Mouse (Mus musculus) gastrocnemius, postnatal 25 days (tissue): Measurements from ENCODE around the gene Gm45208. TPM values are rescaled to one million over a fixed set of nuclear protein-coding genes. Genes with fewer than 3 reads are reported as not detected.
A peak's percentile ranks its signal among the peaks of the same experiment; 100 is the strongest.
"Not testable (repeated sequence)": the region's sequence is repeated elsewhere in the genome, so short reads cannot be mapped to it uniquely, and the experiment has no call there.

Experiments
- DNase-seq: peaks from one replicate; pipeline ENCODE4 v3.0.0; 2022
- long read RNA-seq, 2 experiments: library from polyadenylated mRNA; stranded (forward); transcript quantifications; one replicate each; pipeline ENCODE4 v2.0.0; 2021
- total RNA-seq, 2 experiments: library from RNA; stranded (reverse); gene quantifications; 1 replicate in 1 of 2; 2 replicates in 1 of 2; pipeline ENCODE4 v1.2.3; 2021

Gm45208 gene
- not detected for total RNA-seq
- long read RNA-seq, experiment 1, partial matches to known transcripts, result 0 of 4 reads
- long read RNA-seq, experiment 1, other reads (novel, unspliced or antisense), result 4 of 4 reads
- long read RNA-seq, experiment 2, partial matches to known transcripts, result 0 of 6 reads
- long read RNA-seq, experiment 2, other reads (novel, unspliced or antisense), result 6 of 6 reads

DNA sequence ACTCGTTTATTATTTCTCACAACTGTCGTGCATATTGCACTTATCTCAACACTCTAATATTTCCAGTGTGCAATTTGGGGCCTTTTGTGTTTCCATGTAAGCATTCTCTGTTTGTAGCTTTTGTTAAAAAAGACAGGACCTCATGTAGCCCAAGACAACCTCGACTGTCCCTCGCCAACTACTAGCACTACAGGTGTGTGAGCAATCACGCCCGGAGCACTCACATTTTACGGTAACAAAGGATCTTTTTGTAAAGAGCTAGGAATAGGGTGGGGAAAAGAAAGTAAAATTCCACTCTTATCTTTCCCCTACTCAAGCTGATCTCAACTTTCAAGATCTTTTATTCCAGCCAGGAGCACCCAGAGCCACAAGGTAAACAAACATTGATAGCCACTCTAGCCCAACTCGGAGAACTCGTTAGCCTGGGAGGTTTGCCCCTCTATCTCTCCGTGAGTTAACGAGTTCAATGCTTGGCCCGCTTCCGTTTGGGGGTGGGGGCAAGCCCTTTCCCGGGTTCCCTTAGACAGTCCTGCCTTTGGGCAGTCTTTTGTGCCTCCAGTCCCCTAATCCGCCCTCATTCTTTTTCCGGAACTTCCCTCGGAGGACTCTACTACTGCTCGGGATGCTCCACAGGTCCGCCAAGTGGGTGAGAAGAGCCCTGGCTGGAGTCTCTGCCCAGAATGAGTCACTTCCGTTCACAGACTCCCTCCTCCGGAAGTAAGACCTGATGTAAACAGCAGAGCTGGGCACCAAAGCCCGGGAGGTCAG lies at the start of gene Gm45208:
Gm45208 (plus strand) TSS at position 732 of the 768 bp plus-strand sequence.
- DNase-seq, result peak; percentile 67

DNA sequence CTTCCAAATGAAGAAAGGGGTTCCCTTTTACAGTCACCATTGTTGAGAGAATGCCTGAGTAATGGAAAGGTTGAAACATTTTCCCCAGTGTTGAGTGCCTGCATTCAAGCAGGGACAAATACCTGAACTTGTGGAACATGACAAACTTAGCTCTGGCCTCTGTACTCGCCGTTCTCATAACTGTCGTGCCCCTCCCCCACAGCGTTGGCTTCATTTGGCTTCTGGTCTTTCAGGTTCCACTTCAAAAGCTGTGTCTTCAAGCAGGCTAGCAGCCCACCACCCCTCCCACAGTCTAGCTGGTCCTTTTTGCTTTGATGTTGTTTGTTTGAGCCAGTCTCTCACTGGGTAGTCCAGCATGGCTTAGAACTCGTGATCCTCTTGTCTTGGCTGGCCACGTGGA lies 49.3 kb upstream of the Gm45208 start:
- DNase-seq, result no peak

DNA sequence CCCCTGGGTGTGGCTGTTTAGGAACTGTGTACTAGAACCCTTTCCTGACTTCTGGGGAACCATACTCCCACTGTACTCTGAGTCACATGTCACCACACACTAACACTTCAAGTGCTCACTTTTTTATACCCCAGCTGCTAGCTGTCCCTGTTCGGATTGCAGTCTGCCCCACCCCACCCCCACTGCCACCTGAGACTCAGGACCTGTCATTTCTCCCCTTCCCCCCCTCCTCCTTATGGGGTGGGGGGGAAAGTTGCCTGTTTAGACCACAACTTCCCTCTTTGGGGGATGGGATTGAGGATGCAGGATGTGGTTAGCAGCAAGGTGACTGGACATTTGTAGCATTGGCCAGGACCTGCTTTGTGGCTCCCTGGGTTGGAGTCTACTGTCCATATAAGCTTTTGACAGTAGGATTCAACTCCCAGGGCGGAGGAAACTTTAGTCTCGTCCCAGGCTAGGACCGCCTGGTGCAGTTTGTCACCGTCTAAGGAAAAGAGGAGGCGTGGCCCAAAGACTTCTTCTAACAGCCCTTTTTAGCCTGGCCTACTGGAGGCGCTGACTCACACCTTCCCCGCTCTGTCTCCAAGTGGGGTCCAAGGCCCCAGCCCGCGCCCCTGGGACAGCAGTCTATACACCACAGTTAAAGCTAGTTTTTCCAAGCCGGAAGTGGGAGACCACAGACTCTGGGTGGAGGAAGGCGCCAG lies 48.3 kb upstream of the Gm45208 start:
- DNase-seq, result peak; percentile 26

GRCm38 (mm10) chrX:7674284-7675000 lies 47.6 kb upstream of the Gm45208 start:
- no peak for DNase-seq

GRCm38 (mm10) chrX:7675001-7675380 lies 47.1 kb upstream of the Gm45208 start:
- DNase-seq, result no peak

DNA sequence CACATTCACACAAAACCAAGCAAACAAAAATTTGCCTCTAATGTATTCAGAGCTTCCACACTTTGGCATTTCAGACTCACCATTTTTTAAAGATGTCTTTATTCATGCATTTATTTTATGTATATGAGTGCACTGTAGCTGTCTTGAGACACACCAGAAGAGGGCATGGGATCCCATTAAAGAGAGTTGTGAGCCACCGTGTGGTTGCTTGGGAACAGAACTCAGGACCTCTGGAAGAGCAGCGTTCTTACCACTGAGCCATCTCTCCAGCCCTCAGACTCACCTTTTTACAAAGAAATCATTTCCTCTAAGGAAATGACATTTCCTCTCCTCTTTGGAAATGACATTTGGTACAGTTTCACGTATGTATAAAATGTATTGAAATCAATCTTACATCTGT lies 43.1 kb upstream of the Gm45208 start:
- DNase-seq, result no peak

DNA sequence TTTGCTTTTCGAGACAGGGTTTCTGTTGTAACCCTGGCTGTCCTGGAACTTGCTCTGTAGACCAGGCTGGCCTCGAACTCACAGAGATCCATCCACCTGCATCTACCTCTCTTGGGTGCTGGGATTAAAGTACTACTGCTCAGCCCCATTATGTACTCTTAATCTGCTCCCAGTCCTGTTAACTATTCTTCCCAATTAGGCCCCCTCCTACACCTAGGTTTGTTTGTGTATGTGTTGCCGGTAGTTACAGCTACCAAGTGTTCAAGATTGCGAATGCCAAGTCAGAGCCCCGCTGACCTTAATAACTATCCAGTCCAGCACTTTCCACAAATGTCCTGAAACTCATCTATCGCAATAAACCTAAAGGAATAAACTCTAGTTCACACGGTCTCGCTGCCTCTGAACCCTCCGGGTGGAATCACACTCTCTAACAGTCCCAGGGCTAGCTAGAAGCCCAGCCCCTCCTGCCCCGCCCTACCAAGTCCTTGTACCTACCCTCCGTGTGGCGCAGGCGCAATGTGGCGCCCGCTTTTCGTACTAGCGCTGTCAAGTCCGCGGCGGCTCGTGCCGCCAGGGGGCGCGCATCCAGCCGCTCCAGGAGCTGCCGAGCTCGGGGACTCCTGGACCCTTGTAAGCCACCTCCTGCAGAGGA lies 42.5 kb upstream of the Gm45208 start:
- DNase-seq, result peak; percentile 87

DNA sequence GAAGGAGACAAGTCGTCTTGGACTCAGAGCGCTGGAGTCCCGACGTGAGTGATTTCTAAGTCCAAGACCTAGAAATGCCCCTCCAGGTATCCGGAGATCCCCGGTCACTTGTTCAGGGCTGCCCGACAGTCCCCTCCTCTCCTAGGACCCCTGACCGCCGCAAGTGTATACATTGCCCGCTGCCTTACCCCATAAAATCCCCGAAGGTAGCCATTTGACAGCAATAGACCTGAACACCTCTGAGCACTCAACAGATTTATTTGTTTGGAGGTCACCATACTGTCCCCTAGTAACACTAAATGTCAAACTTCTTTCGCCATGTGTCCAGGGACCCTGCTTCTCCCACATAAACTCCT lies 42.0 kb upstream of the Gm45208 start:
- DNase-seq, result no peak

DNA sequence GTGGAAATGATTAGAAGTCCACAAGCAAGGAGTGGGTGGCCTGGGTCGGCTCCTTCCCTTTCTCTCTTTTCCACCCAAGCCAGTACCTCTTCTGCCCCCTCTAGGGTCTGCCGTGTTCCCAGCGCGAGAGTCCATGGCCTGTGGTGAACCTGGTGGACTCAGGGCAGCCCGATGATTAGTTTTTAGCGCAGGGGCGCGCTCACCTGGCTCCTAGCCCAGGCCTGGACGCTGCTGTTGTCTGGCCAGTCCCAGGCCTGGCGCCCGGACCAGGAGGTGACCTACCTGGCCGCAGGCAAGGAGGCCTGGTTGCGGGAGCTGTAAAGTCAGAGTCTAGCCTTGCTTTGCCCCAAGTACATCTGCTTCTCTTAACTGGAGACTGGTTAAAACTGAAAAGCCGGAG lies 41.2 kb upstream of the Gm45208 start, which contains the start of gene Magix:
Magix (minus strand) TSS at position 388 of the 400 bp plus-strand sequence.
- DNase-seq, result peak; percentile 41

DNA sequence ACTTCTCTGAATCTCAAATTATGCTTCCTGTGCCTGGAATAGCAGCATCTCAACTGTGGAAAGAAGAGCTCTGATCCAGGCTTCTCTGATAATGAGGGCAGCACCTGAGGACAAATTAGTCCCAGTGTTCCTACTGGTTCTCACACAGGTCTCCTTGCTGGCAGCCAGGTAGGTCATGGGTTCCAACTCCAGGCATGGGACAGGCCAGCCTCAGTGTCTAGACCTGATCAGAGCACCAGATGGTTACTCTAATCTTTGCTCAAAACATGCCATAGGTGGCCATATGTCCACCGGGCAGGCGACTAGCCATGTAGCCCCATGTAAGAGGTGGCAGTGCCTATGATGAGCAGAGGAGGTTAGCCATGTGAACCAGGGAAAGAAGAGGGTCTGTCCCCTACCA lies 33.7 kb upstream of the Gm45208 start:
- DNase-seq, result no peak

DNA sequence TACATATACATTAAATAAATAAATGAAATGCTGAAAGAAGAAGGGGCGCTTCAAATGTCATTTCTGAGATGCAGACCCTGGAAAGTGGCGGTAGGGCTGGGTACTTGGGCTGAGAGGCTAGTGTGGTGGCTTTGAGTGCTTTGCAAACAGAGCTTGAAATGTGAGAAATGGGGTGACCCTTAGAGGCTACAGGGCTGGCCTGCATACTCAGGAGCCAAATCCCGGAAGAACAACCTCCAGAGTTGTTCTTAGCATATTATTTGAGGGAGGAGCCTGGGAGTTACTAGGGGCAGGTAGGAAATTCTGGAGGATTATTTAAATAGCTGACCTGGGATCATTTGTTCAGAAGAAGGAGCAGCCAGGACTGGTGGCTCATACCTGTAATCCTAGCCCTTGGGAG lies 31.6 kb upstream of the Gm45208 start:
- DNase-seq, result no peak

DNA sequence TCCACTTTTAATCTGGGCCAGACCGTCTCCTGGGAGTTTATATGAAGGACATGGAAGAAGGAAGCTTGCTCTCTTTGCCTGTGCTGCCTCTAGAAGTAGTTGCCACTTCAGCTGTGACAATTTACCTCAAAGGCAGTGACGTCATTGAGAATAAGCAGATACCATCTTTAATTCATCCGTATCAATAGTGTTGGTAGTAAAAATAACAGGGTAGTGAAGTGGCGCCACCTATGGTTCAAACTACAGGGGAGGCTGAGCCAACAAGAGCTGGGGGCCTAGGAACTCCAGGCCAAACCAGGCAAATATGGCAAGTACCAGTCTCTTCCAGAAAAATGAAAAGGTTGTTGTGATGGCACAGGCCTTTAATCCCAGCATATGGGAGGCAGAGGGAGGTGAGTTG lies 29.2 kb upstream of the Gm45208 start:
- no peak for DNase-seq

DNA sequence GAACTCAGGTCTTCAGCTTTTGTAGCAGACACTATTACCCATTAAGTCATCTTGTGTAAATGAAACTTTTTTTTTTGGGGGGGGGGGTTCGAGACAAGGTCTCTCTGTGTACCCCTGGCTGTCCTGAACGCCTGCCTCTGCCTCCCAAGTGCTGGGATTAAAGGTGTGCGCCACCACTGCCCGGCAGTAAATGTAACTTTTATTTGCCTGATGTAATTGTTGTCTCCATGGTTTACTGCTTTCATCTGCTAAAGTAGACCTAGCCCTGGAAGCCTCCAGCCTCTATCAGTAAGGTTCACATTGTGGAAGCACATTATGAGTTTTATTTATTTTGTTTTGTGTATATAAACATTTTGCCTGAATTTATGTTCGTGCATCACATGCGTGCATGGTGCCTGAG lies 25.5 kb upstream of the Gm45208 start:
- DNase-seq, result no peak

DNA sequence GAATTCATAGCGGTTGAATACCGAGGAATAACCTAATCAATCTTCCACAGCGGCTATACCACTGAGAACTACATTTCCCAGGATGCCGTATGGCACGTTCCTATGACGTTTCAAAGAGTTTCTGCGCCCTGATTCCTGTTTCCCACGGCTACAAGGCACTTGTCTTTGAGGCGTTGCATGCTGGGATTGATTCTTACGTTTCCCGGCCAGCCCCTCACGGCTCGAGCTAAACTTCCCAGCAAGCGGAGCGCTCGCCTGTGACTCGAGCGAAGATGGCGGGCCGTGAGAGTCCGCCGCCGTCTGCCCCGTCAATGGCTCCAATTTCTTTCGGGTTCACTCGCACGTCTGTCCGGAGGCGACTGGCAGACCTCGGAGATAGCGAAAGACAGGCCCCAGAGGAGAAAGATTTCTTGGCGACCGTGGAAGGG lies 25.1 kb upstream of the Gm45208 start, which contains the start of gene Gpkow:
Gpkow (plus strand) TSS at position 178 of the 428 bp plus-strand sequence.
- DNase-seq, result peak; percentile 83

DNA sequence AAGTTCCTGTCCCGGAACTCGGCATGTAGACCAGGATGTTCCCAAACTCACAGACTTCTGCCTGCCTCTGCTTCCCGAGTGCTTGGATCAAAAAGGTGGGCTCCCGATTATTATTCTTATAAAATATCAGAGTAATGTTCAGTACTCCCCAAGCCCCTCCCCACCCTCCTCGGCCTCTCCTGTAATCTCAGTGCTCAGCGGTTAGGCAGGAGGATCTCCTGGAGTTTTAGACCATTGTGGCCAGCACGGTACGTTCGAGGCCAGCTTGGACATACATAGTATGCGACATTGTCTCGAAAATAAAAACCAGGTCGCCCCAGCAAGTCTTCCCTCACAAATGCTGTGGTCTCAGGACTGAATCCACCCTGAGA lies 8.3 kb upstream of the Gm45208 start:
- DNase-seq, result not testable (repeated sequence)

DNA sequence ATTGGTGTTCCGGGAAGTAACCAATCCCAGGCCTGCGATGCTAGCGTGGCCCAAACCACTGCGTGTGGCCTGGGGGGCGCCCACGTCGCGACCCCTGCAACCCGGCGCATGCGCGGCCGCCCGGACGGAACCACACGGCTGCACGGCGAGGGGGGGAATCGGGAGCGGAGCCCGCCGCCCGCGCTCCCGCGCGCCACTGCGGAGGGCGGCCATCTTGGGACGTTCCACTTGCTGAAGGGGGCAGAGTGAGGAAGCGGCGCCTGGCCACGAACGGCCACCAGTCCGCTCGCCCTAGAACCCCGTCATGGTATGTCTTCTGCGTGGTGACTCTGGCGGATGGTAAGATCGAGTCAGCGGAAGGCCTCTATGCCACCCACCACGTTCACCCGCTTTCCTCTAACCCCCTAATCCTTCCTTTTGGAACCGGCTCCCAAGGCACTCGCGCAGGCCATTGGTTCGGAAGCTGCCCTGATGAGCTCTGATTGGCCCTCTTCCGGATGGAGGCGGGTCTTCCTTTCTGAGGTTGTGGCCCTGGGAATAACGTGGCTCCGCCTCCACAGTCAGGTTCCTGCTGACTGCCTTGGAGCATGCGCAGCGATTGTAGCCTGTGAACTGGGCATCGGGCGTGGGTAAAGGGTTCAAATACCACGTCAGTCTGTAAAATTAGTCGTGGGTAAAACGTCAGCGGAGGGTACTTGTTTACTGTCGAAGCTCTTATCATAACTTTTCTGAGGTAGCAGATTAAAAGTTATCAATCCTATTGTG lies 7.7 kb upstream of the Gm45208 start, which contains the start of gene Wdr45:
Wdr45 (plus strand) TSS at position 199 of the 765 bp plus-strand sequence.
- peak; percentile 95 for DNase-seq

- not testable (repeated sequence) for DNase-seq
Observed at GRCm38 (mm10) chrX:7716058-7716457, 6.0 kb upstream of the Gm45208 start.

DNA sequence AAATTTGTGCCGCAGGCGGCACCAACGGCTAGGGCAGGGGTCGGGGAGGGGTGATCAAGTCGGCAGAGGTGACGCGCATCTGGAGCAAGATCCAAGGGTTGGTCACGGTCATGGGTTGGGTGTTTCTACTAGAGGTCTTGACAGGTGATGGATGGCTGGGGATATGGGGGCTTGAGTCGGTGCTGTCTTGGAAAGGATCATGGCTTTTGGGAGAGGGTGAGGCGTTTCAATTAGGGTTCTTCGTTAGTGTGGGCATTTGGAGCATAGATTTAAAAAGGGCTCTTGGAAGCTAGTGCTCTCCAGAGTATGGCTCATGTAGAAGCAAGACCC lies 202 bp downstream of the Gm45208 start:
- no peak for DNase-seq

GRCm38 (mm10) chrX:7722691-7723090 lies 646 bp downstream of the Gm45208 start:
- no peak for DNase-seq

GRCm38 (mm10) chrX:7724135-7724534 lies 2.1 kb downstream of the Gm45208 start:
- DNase-seq, result no peak

GRCm38 (mm10) chrX:7725841-7726240 lies 3.8 kb downstream of the Gm45208 start:
- DNase-seq, result no peak
